Mouse (Mus musculus) natural killer cell, adult 2 months (primary cell): ENCODE results near the gene Pax3.

Experiments
- DNase-seq, 2 experiments: peaks; one replicate each; pipeline ENCODE4 v3.0.0; 2022; ENCODE audit warnings: low spot score in 2 of 2

The Pax3 gene

DNA sequence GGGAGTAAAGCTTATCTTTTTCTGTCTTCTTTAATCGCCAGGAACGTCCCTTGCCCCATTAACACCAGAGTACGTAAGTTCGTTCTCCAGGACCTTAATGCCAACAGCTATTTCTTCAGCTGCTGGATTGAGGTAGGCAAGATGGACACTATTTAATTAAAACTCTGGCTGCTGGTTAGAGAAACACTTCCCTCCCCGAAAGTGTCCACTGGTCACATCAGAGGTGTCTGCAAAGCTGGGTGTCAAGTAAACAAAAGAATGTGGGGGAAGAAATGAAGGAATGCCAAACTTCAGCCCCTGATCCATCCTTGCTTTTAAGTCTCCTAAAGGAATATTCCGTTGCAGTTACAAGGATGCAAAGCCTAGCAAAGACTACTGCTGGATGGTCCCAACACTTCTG lies 24.6 kb downstream of the Pax3 start:
- DNase-seq: no peak

DNA sequence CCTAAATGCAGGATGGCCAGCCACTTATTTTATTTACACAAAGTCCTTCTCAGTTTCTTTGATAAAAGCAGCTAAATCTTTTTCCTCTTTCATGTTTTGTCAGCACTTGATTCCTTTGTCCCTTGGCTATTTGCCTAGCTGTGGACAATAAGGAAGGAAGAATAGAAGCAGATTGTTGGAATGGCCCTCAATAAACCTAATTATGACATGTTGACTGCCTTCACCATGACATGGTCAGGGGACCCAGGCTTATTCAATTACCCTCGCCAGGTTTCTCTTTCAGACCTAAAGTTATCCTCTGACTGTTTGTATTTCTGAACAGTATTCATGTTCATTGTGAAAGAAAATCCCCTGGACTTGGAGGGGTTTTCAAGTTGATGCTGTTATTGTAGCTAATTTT lies 25.3 kb downstream of the Pax3 start:
- no peak for DNase-seq

DNA sequence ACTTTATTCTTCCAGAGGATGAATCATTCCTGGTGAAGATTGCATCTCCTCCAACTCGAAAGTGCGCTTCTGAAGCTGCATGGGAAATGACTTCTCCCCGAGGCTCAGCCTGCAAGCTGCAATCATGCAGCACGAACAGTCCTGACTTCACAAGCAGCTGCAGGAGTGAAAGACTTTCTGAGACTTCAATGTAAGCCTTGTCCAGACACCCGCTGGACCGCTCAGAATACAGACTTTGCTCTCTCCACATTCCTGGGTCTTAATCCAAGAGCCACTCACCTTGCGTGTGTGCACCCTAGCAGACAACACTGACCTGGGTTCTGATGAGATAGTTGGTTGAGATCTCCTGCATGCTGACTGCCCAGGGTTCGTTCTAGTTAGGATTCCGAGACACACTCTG lies 26.2 kb downstream of the Pax3 start:
- no peak for DNase-seq

DNA sequence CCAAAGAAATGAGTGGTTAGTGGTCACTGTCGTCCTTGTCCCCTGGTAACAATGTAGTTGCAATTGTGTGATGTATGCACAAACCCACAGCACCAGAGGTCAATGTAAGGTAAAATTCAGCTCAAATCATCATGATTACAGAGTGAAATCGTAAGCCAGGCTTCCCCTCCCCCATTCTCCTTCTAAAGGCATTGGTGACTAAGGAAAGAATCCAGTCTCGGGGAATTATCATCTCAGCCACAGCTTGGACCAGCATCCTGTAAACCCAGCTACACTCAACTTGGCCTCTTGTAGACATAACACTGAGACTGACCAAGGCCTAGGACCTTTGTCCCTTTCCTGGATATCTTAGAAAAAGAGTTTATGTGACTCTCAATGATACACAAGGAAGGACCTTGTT lies 28.1 kb downstream of the Pax3 start:
- no peak for DNase-seq

DNA sequence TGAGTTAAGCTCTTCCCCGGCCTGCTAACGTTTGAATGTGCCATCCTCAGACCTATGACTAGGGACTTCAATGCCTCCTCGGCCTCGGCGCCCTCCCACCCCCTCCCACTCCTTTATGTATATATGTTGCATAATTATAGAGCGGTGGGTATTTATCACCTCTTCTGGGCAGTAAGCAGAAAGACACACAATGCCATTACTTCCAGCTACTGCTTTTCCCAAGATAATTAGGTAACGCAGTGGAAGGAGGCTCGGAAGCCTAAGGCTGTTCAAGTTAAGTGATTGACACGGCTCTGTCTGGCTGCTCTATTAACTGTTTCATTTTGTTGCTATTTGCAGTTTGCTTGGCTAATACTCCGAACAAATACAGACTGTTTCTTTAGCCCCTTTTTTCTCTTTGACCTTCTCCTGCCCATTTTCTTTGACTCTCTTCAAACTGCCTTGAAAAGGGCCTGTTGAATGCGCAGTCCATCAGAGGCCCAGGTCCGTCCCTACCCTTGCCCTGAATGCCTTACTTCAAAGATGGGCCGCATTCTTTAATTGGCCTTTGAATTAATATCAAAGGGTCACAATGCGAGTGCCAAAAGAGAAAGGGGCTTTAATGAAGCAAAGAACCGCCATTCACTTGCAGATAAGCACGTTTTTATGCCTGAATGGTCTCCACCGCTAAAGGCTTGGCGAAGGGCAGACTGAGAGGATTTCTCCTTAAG lies 29.2 kb downstream of the Pax3 start:
- no peak for DNase-seq

DNA sequence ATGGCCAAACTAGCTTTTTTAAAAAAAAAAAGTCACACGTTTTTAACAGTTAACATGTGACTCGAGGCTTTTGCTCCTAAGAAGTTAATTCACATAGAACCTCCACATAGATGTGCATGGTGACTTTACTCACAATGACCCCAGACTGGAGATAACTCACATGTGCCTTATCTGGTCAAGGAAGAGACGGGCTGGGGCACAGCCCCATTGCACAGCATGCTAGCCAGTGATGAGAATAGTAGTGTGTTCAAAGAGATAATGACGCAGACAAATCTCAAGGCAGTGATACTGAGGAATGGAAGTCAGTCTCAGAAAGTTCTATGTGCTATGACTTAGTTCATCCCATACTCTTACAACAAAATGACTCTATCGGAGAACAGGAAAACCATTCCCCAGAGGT lies 35.2 kb downstream of the Pax3 start:
- no peak for DNase-seq

DNA sequence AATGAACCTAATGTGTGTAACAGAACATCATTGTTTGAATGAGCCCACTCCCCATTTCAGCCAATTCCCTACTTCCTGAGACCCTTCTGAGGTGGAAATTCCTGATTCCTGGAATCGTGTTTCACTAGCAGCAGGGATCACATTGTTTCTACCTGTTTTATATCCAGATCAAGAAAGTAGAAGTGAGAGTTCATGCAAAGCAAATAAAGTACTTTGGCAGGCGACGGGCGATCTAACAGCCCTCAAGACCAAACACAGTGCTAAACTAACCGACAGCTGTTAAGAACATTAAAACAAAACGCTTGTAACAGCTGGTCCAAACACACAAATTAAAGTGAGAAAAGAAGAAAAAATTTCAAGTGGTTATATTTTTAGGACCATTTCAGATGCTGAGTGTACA lies 39.0 kb downstream of the Pax3 start:
- DNase-seq: no peak

DNA sequence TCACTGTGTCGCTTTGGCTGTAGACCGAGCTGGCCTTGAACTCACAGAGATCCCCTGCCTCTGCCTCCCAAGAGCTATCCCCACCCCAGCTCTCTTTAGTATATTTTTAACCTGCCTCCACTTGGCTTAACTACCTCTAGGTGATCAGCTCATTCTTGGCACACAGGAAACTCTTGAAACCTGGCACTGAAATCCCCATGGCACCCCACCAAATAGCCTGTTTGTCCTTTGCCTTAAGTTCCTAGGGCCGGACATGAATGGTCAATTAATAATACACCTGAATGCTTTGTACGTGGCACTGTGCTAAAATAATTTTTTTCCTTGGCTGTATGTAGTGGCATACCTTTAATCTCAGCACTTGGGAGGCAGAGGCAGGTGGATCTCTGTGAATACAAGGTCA lies 41.1 kb downstream of the Pax3 start:
- DNase-seq: no peak

DNA sequence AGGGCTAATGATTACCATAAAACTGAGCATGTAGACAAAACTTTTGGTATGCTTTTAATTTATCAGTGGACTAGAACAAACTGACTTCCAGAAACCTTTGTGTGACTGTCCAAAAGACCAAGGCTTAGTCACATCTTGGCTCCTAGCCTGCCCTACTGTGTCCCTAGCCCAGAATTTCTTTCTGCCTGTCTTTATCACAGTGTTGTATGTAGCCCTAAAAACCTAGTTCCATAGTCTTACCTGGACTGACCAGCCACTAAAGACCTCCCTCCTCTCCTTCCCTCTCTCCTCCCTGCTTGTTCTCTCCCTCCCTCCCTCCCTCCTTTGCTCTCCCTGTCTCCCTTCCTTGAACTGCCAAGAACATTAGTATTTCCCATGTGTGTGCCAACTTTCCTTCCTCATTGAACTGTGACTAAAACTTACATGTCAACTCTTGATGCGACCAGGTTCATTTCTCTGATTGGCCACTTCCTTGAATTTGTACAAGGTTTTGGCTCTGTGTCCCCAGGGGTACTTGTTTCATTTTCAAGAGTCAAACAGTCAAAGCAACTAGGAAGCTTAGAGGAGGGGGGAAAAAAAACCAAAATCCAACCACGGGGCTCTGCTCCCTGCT lies 48.8 kb downstream of the Pax3 start:
- no peak for DNase-seq

DNA sequence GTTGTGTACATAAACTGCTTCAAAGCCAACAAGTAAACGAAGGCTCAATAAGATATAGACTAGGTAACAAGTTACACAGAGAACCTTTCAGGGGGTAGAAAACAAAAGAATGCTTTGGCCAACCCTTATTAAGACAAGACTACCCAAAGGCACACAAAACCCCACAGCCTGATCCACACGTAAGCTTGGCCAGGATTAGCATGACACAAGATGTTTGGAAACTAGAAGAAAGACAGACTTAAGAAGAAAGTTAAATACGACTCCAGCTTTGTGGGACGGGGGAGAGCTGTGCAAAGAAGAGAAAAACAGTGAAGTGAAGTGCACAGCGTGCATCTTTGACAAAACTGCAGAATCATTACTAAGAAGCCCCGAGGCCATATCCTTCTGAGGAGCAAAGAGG lies 53.5 kb downstream of the Pax3 start:
- DNase-seq: no peak

DNA sequence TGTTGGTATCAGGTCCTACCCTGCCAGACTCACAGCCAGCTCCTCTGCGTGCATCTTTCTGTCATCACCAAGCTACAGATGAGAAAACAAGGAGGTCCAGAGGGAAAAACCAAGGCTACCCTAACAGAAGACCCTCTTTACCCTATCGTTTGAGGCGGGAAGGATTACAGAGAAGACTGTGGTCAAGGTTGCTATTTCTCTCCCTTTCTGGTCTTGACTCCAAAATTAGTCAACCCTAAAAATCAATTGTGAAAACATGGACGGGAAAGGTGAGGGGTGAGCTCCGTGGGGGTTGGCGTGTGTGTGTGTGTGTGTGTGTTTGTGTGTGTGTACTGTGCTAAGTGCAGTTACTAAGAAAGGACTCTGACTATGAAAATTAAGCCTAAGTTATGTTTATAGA lies 54.0 kb downstream of the Pax3 start:
- no peak for DNase-seq

DNA sequence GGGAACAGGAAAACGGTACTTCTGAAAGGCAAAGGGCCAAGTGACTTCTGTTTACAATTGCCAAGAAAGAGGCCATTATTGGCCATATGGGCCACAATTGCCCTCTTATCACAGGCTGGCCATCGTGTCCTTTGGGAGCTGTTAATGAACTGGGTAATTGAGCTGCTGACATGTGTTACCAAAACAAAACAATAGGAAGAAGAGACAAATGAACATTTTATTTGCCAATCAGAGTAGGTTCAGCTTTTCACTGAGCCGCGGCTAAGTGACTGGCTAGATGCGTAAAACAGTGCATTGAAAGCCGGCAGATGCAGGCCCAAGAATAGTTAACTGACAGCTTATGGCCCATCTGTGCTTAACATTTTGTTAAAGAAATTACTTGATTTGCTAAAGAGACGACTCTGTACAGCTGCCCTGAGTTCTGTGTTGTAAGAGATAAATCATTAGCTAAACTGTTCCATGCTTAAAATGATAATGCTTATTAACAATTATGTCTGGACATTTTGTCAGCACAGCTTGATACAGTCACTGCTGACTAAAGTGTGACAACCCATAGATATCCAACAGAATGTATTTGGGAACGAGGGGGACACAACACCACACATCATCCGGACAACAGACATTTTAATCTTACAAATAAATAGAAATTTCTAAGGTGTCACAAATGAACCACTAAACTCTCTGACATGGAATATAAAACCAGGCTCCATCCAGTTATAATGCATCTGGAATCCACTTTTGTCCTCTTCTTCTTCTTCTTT lies 55.0 kb downstream of the Pax3 start:
- no peak for DNase-seq

DNA sequence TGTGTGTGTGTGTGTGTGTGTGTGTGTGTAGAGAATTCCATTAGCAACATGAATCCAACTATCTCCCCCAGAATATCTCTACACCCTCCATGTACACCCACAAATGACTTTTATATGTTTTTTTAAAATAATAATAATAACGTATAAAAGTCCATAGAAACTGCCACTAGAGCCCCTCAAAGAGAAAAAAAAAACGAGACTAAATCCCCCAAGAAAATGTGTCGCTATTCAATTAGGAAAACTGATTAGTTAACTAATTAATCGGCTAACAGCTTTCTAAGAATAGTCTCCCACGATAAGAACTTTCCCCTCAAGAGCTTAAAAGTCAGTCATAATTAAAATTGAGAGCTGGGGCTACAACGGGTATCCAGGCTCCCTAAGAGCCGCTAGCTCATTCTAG lies 55.6 kb downstream of the Pax3 start:
- no peak for DNase-seq

DNA sequence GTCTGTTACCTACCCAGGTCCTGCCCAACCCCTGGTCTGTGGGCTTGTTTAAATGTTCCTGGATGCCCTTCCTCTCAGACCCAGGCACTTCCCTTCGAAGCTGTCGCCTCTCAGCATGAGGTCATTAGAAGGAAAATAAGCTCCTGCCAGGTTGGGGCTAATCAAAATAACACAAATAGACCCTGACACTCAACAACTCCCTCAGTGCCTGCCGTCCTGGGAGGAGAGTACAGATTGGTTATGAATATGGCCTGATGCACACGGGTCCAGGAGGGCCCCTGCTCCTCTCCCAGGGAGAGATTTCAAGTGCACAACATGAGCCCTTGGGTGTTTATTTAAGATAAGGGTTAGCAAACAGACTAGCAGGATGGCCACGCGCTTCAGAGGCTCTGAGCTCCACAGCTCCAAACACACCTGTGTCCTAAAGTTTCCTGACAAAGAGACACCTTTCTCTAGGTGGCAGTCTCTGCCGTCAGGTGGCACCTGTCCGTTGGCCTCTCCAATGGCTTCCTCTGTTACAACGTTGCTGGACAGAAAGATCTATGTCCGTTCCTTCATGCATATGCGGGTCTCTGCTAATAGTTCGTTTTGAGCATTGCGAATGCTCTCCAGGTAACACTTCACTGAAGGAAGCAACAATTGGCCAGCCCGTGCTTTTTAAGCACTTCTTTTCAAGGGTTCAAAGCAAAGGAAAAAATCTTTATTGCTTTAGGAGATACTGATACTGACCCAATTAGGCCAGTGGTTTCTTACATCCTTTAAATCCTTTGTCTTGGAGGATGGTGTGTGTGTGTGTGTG lies 56.2 kb downstream of the Pax3 start:
- no peak for DNase-seq

DNA sequence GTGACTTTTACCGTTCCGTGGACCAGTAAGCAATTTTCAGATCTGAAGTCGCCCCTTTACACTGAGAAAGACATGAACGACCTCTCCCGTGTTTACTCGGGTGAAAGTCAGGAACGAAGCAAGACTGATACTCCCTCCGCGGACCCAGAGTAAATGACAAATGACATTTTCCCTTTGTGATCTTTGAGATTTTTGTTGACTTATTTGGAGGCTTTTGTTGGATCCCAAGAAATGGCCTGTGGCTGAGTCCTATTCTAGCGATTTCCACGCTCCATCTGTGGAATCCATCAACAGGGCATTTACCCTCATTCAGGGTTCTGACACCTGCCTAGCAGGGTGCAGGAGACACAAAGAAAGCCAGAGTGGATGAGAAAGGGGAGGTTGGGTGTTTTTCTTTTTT lies 57.6 kb downstream of the Pax3 start:
- no peak for DNase-seq

DNA sequence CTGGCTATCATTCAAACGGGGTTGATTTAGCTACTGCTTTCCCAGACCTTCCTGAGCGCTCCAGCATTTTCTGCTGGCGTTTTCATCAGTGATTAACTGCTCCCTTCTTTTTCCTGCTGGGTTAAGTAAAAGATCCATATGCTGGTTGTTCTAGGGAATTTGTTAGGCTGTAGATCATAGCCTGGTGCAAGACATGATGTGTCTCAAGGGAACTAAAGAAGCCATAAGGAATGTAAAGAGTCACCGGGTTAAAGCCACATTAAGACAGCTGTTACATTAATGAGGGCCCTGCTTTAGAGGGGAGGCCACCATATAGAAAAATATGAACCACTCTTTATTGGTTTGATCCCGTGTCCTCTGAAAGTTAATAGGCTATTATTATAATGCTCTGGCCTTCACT lies 67.7 kb downstream of the Pax3 start:
- no peak for DNase-seq

DNA sequence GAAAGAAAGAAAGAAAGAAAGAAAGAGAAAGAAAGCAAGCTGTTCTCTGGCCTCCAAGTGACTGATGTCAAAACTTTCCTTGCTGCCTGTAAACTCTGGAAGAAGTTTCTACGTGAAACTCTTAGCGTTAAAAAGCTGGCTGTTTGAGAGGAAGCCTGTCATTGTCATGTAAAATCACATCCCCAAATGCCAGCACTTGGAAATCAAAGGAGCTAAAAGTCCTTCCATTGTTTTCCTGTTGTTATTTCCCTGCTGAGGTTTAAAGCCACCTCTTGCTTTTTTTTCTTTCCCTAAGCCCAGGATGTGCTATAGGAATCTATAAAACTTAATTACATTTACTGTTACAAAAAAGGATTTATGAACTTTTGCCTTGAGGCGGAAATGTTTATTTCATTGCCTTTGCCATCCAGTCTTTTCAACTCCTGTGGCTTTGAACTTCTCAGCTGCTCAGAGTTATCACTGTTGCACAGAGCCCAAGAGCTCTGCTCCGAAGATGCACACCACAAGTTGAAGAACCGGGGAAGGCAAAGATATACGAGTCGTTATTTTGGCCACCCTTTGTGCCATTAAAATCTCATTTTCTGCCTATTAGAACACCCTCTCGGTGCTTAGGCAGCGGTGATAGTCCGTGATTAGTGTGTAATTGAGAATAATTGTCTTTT lies 76.9 kb downstream of the Pax3 start:
- DNase-seq: no peak

DNA sequence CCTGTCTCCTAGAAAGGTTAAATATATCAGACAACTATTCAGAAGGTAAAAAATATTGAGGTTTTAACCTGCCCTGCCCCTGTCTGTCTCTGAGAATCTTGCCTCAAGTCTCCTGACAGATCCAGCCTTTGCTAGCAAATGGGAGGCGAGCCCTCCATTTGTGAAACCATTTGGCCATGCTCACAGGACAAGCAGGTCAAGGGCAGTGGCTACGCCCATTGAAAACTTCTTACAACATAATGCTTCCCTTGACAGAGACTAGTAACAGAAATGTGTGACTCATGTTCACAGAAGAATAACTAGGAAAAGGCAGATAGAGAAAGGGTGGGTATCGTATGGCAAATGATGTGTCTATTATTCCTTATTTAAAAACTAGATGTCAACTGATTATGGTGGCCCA lies 80.9 kb downstream of the Pax3 start:
- no peak for DNase-seq

DNA sequence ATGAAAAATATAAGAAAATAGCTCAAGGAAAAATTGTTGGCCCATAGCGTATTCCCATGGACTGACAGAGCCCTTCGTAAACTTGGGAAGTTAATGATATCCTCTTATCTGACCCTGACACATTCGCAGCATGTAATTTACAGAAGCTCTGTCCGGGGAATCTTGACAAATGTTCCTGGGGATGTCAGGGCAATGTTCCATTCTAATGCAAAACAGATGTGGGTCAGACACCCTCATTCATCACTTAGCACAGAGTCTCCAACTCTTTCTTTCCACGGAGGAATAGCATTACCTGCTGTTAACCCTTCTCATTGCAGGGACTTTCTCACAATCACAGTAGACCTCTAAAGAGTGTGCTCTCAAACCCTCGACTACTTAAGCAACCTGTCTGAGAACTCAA lies 86.6 kb downstream of the Pax3 start:
- DNase-seq: no peak

DNA sequence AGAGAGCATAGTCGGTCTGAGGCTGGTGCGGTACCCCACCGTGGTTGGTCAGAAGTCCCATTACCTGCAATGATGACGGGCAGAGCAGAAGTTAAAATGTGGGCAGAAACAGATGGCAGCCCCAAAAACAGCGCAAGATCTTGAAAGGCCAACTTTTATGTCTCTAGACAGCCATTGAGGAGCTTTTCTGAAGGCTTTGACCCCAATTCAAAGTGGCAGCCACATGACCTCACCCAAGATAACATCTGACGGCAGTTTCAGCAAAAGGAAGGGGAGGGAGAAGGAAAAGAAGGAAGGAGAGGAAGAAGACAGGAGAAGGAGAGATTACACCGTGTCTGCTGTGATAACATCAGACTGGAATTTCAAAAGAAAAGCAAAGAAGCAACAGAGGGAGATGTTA lies 93.4 kb downstream of the Pax3 start:
- no peak for DNase-seq

DNA sequence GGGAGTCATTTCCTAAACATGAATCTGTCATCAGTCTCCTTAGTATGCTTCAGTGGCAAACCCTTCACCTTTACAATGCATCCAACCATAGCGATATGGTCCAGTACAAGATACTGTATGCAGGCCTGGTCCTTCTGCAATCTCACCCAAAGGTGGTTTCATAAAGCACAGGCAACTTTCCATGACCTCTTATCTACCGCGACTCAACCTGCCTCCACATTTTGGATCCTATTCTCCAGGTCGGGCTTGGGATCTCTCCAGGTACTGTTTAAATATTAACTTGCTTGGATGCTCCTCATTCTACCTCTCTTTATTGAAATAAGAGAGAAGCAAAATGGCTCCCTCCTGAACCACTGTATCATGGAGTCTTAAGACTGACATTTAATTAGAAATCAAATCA lies 103.3 kb downstream of the Pax3 start:
- no peak for DNase-seq

DNA sequence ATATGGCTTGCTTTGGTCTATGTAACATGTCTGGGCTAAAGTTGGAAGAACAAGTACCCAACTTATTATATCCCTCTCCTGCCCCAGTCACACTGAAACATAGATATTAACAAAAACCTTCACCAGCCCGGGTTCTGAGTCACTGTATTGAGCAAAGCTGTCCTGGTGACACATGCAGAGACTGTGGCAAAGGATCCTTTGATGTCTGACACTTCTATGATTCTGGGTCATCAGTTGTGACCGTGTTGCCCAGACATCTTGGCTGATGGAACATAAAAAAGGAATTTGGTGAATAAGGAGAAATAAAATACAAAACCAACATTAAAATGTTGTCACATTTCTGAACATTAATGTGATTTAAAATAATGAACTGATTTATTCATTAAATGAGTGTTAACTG lies 108.3 kb downstream of the Pax3 start:
- DNase-seq: no peak
